14 mouse cellular contexts compared by ENCODE assay signal in genomic region chrX:67924769-67925470, GRCm38 (mm10). TPM values are rescaled to one million over a fixed set of nuclear protein-coding genes. Genes with fewer than 3 reads are reported as not detected.
DNase-seq lines count a peak whose midpoint lies in the region; ATAC-seq lines count a peak whose summit lies in the region.
"Had no signal": no experiment of that assay in that cellular context is flagged by ENCODE, and none has a peak within 500 bp of the region (broad histone marks: within the 10 kb centered on the region; RNA-seq: fewer than 3 reads in every experiment).

No protein-coding gene starts in this region.

- H3K27me3 ChIP-seq in lung, embryonic 16.5 days (ENCODE audit: control insufficient read depth, insufficient read depth, low read depth, low read length) = no peaks in the 10 kb centered on the region

- 20% methylated on average over 1 of the region's 1 CpGs for WGBS in lung, embryonic 16.5 days

- ATAC-seq in lung, embryonic 16.5 days (ENCODE audit: low read depth) = peak; percentile 88
- ATAC-seq in megakaryocyte, adult 5-6 weeks (ENCODE audit: poor library complexity, severe bottlenecking) = no peak
- no peak for ATAC-seq in activated CD4-positive, CD25-positive, alpha-beta regulatory T cell, adult 4 months

- H3K4me3 ChIP-seq in lung, embryonic 16.5 days (ENCODE audit: low read length) = no peak overlapping the region
- H3K4me3 ChIP-seq: gastrocnemius, adult 2 months had no signal

- intact Hi-C loops in gastrocnemius, postnatal 36 days (cut with DNase I) = no loop called here

- H3K9ac ChIP-seq in lung, embryonic 16.5 days (ENCODE audit: low read length) = no peak overlapping the region

- H3K4me1 ChIP-seq in lung, embryonic 16.5 days (replicated peaks; ENCODE audit: control insufficient read depth, insufficient read depth, low read length) = no peaks in the 10 kb centered on the region

- H3K27ac ChIP-seq in lung, embryonic 16.5 days (ENCODE audit: low read length) = no peak overlapping the region
- H3K27ac ChIP-seq: gastrocnemius, adult 2 months; macrophage had no signal

- H3K36me3 ChIP-seq in lung, embryonic 16.5 days (ENCODE audit: control insufficient read depth, insufficient read depth, low read length) = no peaks in the 10 kb centered on the region
- H3K36me3 ChIP-seq: G1E had no signal

- no peak overlapping the region for H3K4me2 ChIP-seq in lung, embryonic 16.5 days (ENCODE audit: low read depth, low read length)

- no peak for DNase-seq in lung, postnatal 25 days (ENCODE audit: low spot score)
- DNase-seq in brain, adult 2 months (ENCODE audit: low read depth, low spot score) = peak; percentile 52
- peak; percentile 60 for DNase-seq in cerebellum, adult 9-11 months
- peak; percentile 27 to 44 for DNase-seq in kidney, adult 8-10 months
- no peak for DNase-seq in gastrocnemius, postnatal 36 days
- DNase-seq: gastrocnemius, adult 2 months had no signal

- H3K9me3 ChIP-seq in lung, embryonic 16.5 days (ENCODE audit: control insufficient read depth, low read length) = no peaks in the 10 kb centered on the region
- H3K9me3 ChIP-seq: G1E had no signal

RNA-seq across cellular contexts. Expression of gene 4933436I01Rik, which starts 3.7 kb away (rescaled TPM):
- not detected in 2 replicates for polyA plus RNA-seq in lung, embryonic 16.5 days (2015; fragmentation: Nextera tagmentation; extraction: Ambion mirVana)
- total RNA-seq in megakaryocyte, adult 5-6 weeks (2015) = not detected in 2 replicates
- total RNA-seq in megakaryocyte, adult 5-6 weeks (2017) = 0.26 TPM in 1 of 2 replicates, not detected in the other
- not detected for total RNA-seq in gastrocnemius, postnatal 36 days (2021)
- not detected for polyA plus RNA-seq in activated CD4-positive, CD25-positive, alpha-beta regulatory T cell, adult 4 months (2017; shearing (Covaris generic))
- total RNA-seq: G1E; gastrocnemius, adult 2 months; left cerebral cortex, postnatal 25 days had no signal
- polyA plus RNA-seq: G1E; macrophage; neural tube, embryonic 14.5 days; spleen, adult 2 months had no signal

Comparison
In these comparisons a context has a peak if more than half of its experiments do, and no peak if none do; other contexts are left out.
1. DNase-seq: peak in brain, adult 2 months (single experiment), cerebellum, adult 9-11 months (single experiment) and kidney, adult 8-10 months (2 of 2); none in lung, postnatal 25 days (single experiment) and gastrocnemius, postnatal 36 days (0 of 2).